Mouse (Mus musculus) NIH3T3 (cell line): Measurements from ENCODE around the gene Phf21a.

ENCODE experiments used
- DNase-seq: peaks from one replicate; pipeline ENCODE4 v3.0.0-alpha.2; 2012; ENCODE audit warnings: low read depth

Gene Phf21a

GRCm38 (mm10) chr2:92404737-92405136 lies 311.8 kb downstream of the Phf21a start:
- no peak for DNase-seq

- no peak for DNase-seq
Observed at GRCm38 (mm10) chr2:92405687-92406086, 312.8 kb downstream of the Phf21a start.

GRCm38 (mm10) chr2:92408309-92409045 lies 315.6 kb downstream of the Phf21a start:
- no peak for DNase-seq

- DNase-seq: no peak
Observed at GRCm38 (mm10) chr2:92411705-92412104, 318.8 kb downstream of the Phf21a start.
